Mouse (Mus musculus): ENCODE results near the gene Prkci. TPM values are rescaled to one million over a fixed set of nuclear protein-coding genes. Genes with fewer than 3 reads are reported as not detected.
A peak's percentile ranks its signal among the peaks of the same experiment; 100 is the strongest.

Prkci gene
- polyA plus RNA-seq, 1 experiment, result 10.8 TPM

GRCm38 (mm10) chr3:31061103-31061785 is 65.7 kb downstream of the Prkci start:
- Histone ChIP-seq H3K4me3 (no peak overlapping the region), H3K36me3 (ENCODE audit: control insufficient read depth, insufficient read depth) (no peaks in the 10 kb centered on the region), H3K4me2 (ENCODE audit: low read depth) (peak overlapping the region; percentile 80), H3ac (ENCODE audit: control insufficient read depth, insufficient read length) (no peak overlapping the region), H3K79me2 (ENCODE audit: control insufficient read depth, insufficient read depth) (no peaks in the 10 kb centered on the region), H3K27me3 (ENCODE audit: control insufficient read depth, insufficient read depth, insufficient read length) (no peaks in the 10 kb centered on the region)
- peak in 1 of 3 experiments; percentile 33 for TF ChIP-seq MYOD1 (IDR thresholded peaks at IDR 0.05; ENCODE audit: control insufficient read depth in 1 of 3, insufficient read length in 2 of 3, low read depth in 2 of 3)
- no peak for TF ChIP-seq TCF3 (IDR thresholded peaks at IDR 0.05; ENCODE audit: insufficient read length, low read depth)
- no peak for TF ChIP-seq E2F4 (IDR thresholded peaks at IDR 0.05; ENCODE audit: insufficient read depth)
- peak in 1 of 3 experiments; percentile 62 for TF ChIP-seq MYOG (IDR thresholded peaks at IDR 0.05; ENCODE audit: control insufficient read depth in 1 of 3, insufficient read depth in 1 of 3, insufficient read length in 2 of 3, low read depth in 2 of 3)

DNA sequence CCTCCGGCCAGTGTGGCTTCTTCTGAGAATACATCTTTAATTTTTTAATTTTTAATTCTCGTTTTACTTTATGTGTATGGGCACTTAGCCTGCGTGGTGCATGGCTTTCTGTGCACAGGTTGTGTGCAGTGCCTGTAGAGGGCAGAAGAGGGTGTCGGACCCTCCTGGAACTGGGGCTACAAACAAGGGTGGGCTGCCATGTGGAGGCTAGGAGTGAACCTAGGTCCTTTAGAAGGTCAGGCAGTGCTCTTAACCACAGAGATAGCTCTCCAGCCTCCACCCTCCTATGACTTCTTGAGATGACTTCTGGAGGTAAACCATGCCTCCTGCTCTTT is 66.2 kb downstream of the Prkci start:
- Histone ChIP-seq H3K4me2 (ENCODE audit: low read depth) (peak overlapping the region; percentile 80), H3K4me3 (no peak overlapping the region)

DNA sequence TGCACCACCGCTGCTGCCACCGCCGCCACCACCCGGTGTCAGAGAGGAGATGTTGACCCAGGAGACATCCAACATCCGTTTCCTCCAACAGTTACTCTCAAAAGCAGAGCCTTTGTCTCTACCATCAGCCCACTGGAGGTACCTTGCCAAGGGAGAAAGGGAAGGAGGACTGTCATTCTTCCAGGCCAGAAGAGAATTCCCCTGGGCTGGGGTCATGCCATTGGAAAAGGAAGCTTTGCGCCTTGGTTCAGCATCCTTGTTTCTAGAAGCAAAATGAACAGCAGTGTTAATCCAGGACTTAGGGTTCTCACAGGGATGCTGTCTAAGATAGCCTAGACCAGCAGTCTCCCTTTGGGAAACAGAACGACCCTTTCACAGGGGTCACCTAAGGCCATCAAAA is 66.8 kb downstream of the Prkci start:
- no peak overlapping the region for H3K4me2 ChIP-seq (ENCODE audit: low read depth)
- no peaks in the 10 kb centered on the region for H3K36me3 ChIP-seq (ENCODE audit: control insufficient read depth, insufficient read depth)
- TF ChIP-seq MYOG (IDR thresholded peaks at IDR 0.05; ENCODE audit: control insufficient read depth in 1 of 3, insufficient read depth in 1 of 3, insufficient read length in 2 of 3, low read depth in 2 of 3) (no peak), SRF (IDR thresholded peaks at IDR 0.05; ENCODE audit: control insufficient read depth, insufficient read length, low read depth) (no peak), MYOD1 (IDR thresholded peaks at IDR 0.05; ENCODE audit: control insufficient read depth in 1 of 3, insufficient read length in 2 of 3, low read depth in 2 of 3) (no peak), E2F4 (IDR thresholded peaks at IDR 0.05; ENCODE audit: insufficient read depth) (no peak), MAX (IDR thresholded peaks at IDR 0.05; ENCODE audit: low read depth) (no peak)
- no peak overlapping the region for H3ac ChIP-seq (ENCODE audit: control insufficient read depth, insufficient read length)
- no peak overlapping the region for H3K4me3 ChIP-seq
- H3K27me3 ChIP-seq (ENCODE audit: control insufficient read depth, insufficient read depth, insufficient read length), result no peaks in the 10 kb centered on the region
- H3K79me2 ChIP-seq (ENCODE audit: control insufficient read depth, insufficient read depth), result no peaks in the 10 kb centered on the region

More for the DNA sequence above, 66.2 kb downstream of the Prkci start:
- no peak overlapping the region for H3ac ChIP-seq (ENCODE audit: control insufficient read depth, insufficient read length)
- no peaks in the 10 kb centered on the region for H3K27me3 ChIP-seq (ENCODE audit: control insufficient read depth, insufficient read depth, insufficient read length)
- TF ChIP-seq SRF (IDR thresholded peaks at IDR 0.05; ENCODE audit: control insufficient read depth, insufficient read length, low read depth), result no peak
- TF ChIP-seq MAX (IDR thresholded peaks at IDR 0.05; ENCODE audit: low read depth), result no peak
- TF ChIP-seq E2F4 (IDR thresholded peaks at IDR 0.05; ENCODE audit: insufficient read depth), result no peak
- TF ChIP-seq MYOD1 (IDR thresholded peaks at IDR 0.05; ENCODE audit: control insufficient read depth in 1 of 3, insufficient read length in 2 of 3, low read depth in 2 of 3), result no peak
- no peak for TF ChIP-seq POLR2A (IDR thresholded peaks at IDR 0.05; ENCODE audit: insufficient read length, low read depth)
- TF ChIP-seq TCF3 (IDR thresholded peaks at IDR 0.05; ENCODE audit: insufficient read length, low read depth), result no peak
- TF ChIP-seq MYOG (IDR thresholded peaks at IDR 0.05; ENCODE audit: control insufficient read depth in 1 of 3, insufficient read depth in 1 of 3, insufficient read length in 2 of 3, low read depth in 2 of 3), result no peak
- TF ChIP-seq CEBPB (IDR thresholded peaks at IDR 0.05; ENCODE audit: insufficient read depth, poor library complexity, severe bottlenecking), result no peak
- TF ChIP-seq TCF12 (IDR thresholded peaks at IDR 0.05; ENCODE audit: insufficient read depth, poor library complexity, severe bottlenecking), result no peak
- no peaks in the 10 kb centered on the region for H3K79me2 ChIP-seq (ENCODE audit: control insufficient read depth, insufficient read depth)
- no peaks in the 10 kb centered on the region for H3K36me3 ChIP-seq (ENCODE audit: control insufficient read depth, insufficient read depth)

GRCm38 (mm10) chr3:31068482-31068881 is 72.9 kb downstream of the Prkci start:
- Histone ChIP-seq H3K79me2 (ENCODE audit: control insufficient read depth, insufficient read depth) (no peaks in the 10 kb centered on the region), H3K4me2 (ENCODE audit: low read depth) (no peak overlapping the region), H3K27me3 (ENCODE audit: control insufficient read depth, insufficient read depth, insufficient read length) (no peaks in the 10 kb centered on the region), H3ac (ENCODE audit: control insufficient read depth, insufficient read length) (no peak overlapping the region), H3K4me3 (no peak overlapping the region), H3K36me3 (ENCODE audit: control insufficient read depth, insufficient read depth) (no peaks in the 10 kb centered on the region)
- TF ChIP-seq MYOG (IDR thresholded peaks at IDR 0.05; ENCODE audit: control insufficient read depth in 1 of 3, insufficient read depth in 1 of 3, insufficient read length in 2 of 3, low read depth in 2 of 3), result no peak
- TF ChIP-seq POLR2A (IDR thresholded peaks at IDR 0.05; ENCODE audit: insufficient read length, low read depth), result no peak
- no peak for TF ChIP-seq REST (IDR thresholded peaks at IDR 0.05; ENCODE audit: insufficient read depth, insufficient read length)
- TF ChIP-seq CEBPB (IDR thresholded peaks at IDR 0.05; ENCODE audit: insufficient read depth, poor library complexity, severe bottlenecking), result no peak
- no peak for TF ChIP-seq MAX (IDR thresholded peaks at IDR 0.05; ENCODE audit: low read depth)
- no peak for TF ChIP-seq MYOD1 (IDR thresholded peaks at IDR 0.05; ENCODE audit: control insufficient read depth in 1 of 3, insufficient read length in 2 of 3, low read depth in 2 of 3)
- TF ChIP-seq E2F4 (IDR thresholded peaks at IDR 0.05; ENCODE audit: insufficient read depth), result no peak
- TF ChIP-seq TCF12 (IDR thresholded peaks at IDR 0.05; ENCODE audit: insufficient read depth, poor library complexity, severe bottlenecking), result no peak
- TF ChIP-seq POLR2AphosphoS2 (IDR thresholded peaks at IDR 0.05; ENCODE audit: insufficient read length, low read depth), result no peak
- TF ChIP-seq TCF3 (IDR thresholded peaks at IDR 0.05; ENCODE audit: insufficient read length, low read depth), result no peak
- TF ChIP-seq SRF (IDR thresholded peaks at IDR 0.05; ENCODE audit: control insufficient read depth, insufficient read length, low read depth), result no peak
- TF ChIP-seq USF1 (IDR thresholded peaks at IDR 0.05; ENCODE audit: low read depth), result no peak

GRCm38 (mm10) chr3:31071804-31072203 is 76.3 kb downstream of the Prkci start:
- Histone ChIP-seq H3K79me2 (ENCODE audit: control insufficient read depth, insufficient read depth) (no peaks in the 10 kb centered on the region), H3K4me2 (ENCODE audit: low read depth) (no peak overlapping the region), H3K36me3 (ENCODE audit: control insufficient read depth, insufficient read depth) (no peaks in the 10 kb centered on the region), H3ac (ENCODE audit: control insufficient read depth, insufficient read length) (no peak overlapping the region), H3K27me3 (ENCODE audit: control insufficient read depth, insufficient read depth, insufficient read length) (no peaks in the 10 kb centered on the region), H3K4me3 (no peak overlapping the region)
- TF ChIP-seq E2F4 (IDR thresholded peaks at IDR 0.05; ENCODE audit: insufficient read depth) (no peak), SRF (IDR thresholded peaks at IDR 0.05; ENCODE audit: control insufficient read depth, insufficient read length, low read depth) (no peak), POLR2A (IDR thresholded peaks at IDR 0.05; ENCODE audit: insufficient read length, low read depth) (no peak), MAX (IDR thresholded peaks at IDR 0.05; ENCODE audit: low read depth) (no peak), USF1 (IDR thresholded peaks at IDR 0.05; ENCODE audit: low read depth) (no peak), MYOG (IDR thresholded peaks at IDR 0.05; ENCODE audit: control insufficient read depth in 1 of 3, insufficient read depth in 1 of 3, insufficient read length in 2 of 3, low read depth in 2 of 3) (no peak), TCF3 (IDR thresholded peaks at IDR 0.05; ENCODE audit: insufficient read length, low read depth) (no peak), CEBPB (IDR thresholded peaks at IDR 0.05; ENCODE audit: insufficient read depth, poor library complexity, severe bottlenecking) (no peak), REST (IDR thresholded peaks at IDR 0.05; ENCODE audit: insufficient read depth, insufficient read length) (no peak), TCF12 (IDR thresholded peaks at IDR 0.05; ENCODE audit: insufficient read depth, poor library complexity, severe bottlenecking) (no peak), POLR2AphosphoS2 (IDR thresholded peaks at IDR 0.05; ENCODE audit: insufficient read length, low read depth) (no peak), MYOD1 (IDR thresholded peaks at IDR 0.05; ENCODE audit: control insufficient read depth in 1 of 3, insufficient read length in 2 of 3, low read depth in 2 of 3) (no peak)
